Mouse (Mus musculus): ENCODE data around the gene Olfml2b.

The Olfml2b gene

DNA sequence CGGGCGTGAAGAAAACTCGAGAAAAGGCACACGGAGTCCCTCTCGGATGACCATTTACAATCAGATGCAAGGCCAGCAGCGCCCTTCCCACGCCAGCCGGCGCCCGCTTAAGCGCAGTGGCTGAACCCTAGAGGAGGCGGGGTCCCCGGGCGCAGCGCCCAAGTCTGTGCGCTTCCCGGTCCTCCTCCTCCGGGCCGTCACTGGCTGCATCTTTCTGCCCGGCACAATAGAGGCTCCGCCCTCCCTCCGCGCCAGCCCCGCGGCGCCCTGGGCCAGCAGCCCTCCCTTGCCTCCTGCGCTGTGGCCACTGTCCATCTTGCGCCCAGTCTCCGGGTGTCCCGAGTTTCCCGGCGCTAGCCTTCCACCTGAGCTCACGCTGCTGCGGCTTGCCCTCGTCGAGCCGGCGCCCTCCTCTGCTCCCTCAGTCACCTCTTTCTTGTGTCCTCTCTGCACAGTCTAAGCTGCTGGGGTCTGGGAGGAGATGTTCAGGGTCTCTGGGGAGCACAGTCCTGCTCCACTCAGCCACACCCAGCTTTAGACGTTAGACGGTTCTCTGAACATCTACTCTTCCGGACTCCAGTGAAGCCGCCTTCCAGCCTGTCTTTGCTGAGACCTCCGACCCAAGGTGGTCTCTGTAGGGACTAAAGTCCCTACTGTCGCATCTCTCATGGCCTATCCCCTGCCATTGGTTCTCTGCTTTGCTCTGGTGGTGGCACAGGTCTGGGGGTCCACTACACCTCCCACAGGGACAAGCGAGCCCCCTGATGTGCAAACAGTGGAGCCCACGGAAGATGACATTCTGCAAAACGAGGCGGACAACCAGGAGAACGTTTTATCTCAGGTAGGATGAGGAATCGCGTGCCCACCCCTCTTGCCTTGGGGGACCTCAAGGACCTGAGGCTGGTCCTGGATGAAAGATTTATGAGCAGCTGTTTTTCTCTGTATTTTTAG is at the start of gene Olfml2b:
TSS of gene Olfml2b (plus strand) at position 278 of the 951 bp plus-strand sequence.
- peak; percentile 55 for DNase-seq

GRCm38 (mm10) chr1:170594575-170594974 is 49.8 kb upstream of the Olfml2b start:
- no peak for DNase-seq

GRCm38 (mm10) chr1:170605228-170606001 is 38.9 kb upstream of the Olfml2b start:
- DNase-seq: no peak

DNA sequence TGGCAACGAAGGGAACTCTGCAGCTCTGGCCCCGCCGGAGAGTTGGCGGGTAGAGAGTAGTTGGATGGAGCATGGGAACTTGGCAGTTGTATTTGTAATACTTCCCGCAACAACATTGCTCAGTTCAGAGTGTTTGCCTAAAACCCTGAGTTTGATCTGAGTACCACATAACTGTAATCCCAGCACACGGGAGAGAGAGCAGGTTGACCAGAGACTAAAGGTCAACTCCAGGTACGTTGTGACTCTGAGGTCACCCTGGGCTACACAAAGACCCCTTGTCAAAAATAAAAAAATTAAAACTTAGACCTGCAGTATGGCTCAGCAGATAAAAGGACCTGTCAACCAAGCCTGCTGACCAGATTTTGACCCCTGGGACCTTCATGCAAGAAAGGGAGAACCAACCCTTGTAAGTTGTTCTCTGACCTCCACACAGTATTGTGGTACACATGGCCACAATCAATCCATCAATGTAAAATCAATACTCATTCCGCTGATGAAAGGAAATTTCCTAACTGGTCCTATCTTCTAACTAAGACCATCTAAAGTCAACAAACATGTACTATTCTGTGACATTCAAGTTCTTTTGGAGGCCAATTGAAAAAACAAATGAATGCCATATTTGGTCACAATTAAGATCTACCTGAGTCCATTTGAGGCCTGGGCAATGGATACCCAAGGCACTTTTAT is 37.0 kb upstream of the Olfml2b start:
- DNase-seq: no peak

DNA sequence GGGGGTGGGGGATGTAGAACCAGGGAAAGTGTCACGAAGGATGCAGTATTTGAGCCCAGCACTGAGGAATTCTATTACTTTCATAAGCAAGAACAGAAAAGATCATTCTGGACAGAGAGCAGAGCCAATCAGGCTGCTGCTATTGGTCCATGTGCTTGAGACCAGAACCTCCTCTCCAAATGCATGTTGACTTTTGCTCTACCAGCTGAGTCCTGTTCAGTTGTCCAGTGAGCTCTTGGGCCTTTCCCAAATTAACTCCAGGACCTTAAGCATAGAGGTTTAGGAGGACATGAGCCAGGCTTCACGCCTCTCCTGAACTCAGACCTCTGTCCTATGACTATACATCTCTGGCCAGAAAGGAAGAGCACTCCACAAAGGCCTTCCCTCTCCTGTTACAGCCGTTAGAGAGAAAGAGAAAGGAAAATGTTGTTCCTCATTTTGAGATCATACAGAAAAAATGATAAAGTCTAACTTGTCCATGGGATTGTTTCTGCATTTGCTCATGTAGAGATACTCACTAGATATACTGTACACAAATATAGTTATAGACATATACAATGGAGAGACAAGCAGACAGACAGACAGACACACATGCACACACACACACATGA is 35.8 kb upstream of the Olfml2b start:
- DNase-seq: no peak

GRCm38 (mm10) chr1:170609872-170610271 is 34.5 kb upstream of the Olfml2b start:
- DNase-seq: peak; percentile 8

DNA sequence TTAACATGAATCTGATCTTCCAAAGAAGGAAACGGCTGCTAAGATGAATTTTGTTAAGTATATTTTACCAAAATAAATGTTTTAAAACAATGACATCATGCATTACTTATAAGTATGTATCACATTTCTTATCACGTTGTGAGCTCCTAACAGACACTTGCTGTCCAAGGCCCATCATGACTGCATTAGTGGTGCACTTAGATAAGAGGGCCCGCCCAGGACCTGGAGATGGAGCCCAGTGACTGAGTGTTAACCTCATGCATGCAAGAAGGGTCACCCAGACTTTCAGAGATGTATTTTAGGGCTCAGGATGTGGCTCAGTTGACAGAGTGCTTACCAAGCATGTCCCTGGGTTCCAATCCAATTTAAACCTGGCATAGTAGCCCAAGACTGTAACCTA is 34.0 kb upstream of the Olfml2b start:
- DNase-seq: no peak

GRCm38 (mm10) chr1:170610695-170611094 is 33.6 kb upstream of the Olfml2b start:
- no peak for DNase-seq

DNA sequence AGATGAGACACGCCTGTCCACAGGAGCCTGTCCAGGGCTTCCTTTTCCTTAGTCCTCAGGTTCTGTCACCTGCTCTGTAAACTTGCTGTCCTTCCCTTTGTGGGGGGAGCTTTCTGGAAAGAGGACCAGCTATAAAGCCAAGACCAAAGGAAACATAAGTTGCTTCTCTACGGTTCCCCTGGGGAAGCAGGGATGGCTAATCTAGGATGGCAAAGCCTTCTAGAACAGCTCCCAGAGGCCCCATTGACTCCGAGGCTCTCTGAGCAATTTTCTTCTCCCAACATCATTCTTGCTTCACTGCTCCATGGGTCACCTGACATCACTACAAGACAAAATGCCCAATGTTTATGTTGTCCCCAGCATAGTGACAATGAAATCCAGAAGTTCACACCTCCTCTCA is 32.7 kb upstream of the Olfml2b start:
- DNase-seq: no peak

- DNase-seq: peak; percentile 55
Measured at GRCm38 (mm10) chr1:170612968-170613872, 31.1 kb upstream of the Olfml2b start.

GRCm38 (mm10) chr1:170619686-170620374 is 24.5 kb upstream of the Olfml2b start:
- DNase-seq: no peak

DNA sequence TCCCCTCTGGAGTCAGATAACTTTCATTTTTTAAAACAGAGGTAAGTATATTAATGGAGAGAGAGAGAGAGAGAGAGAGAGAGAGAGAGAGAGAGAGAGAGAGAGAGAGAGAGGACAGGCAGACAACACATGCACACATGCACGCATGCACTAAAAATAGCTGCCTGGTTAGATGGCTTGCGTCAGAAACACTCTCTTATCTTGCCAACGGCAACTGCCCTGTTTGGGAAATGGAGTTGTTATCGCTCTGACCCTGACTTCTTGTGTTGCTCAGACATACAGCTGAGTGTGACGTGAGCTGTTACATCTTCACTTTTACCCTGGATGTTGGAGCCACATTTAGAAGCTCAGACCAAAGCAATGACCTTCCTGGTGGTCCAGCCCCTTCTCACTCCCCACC is 21.4 kb upstream of the Olfml2b start:
- DNase-seq: no peak

DNA sequence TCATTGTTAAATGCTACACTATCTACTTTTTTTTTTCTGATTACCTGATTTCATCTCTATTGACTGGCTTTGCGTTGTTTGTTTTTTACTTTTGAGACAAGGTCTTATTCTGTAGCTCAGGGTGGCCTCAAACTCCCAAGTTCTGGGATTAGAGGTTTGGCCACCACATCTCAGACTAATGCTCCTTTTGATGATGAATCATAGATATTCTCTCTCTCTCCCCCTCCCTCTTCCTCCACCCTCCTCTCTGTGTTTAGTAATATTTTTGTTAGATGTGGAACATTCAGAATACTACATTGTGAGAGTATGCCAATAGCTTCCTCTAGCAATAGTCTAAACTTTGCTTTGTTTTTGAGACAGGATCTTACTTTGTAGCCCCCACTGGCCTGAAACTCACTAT is 20.9 kb upstream of the Olfml2b start:
- no peak for DNase-seq

GRCm38 (mm10) chr1:170630489-170630888 is 13.8 kb upstream of the Olfml2b start:
- DNase-seq: no peak

DNA sequence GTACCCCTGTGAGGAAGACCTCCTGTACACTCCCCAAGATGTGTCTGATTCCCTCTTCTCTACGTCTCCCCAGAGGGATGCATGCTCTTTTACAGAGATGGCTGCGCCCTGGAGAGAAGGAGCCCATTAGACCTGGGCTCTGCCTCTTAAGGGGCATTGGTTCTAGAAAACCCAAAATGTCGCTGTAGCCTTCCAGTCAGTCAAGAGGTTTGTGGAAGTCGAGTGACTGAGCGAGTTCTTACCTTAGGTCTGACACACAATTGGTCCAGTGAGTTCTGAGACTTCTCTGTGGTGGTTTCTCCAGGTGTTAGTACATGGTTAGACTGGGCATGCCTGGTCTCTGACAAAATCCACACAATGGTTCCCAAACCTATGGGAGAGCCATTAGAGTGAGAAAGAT is 12.8 kb upstream of the Olfml2b start:
- no peak for DNase-seq

DNA sequence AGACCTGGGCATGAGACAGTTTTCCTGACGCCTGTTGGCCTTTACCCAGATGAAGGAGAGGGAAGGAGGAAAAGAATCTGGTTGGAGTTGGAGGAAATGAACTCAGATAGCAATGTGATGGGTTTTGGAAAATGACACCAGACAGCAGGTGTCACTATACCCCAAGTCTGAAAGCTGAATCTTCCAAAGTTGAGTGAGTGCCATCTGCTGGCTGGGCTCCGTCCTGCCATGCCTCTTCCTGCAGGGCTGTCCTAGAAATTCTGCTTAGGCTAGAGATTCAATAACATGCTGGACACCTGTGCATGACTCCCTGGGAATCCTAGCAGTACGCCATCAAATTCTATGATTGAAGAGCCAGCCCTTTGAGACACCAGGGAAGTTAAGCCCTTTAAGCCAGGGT is 11.9 kb upstream of the Olfml2b start:
- peak; percentile 83 for DNase-seq

DNA sequence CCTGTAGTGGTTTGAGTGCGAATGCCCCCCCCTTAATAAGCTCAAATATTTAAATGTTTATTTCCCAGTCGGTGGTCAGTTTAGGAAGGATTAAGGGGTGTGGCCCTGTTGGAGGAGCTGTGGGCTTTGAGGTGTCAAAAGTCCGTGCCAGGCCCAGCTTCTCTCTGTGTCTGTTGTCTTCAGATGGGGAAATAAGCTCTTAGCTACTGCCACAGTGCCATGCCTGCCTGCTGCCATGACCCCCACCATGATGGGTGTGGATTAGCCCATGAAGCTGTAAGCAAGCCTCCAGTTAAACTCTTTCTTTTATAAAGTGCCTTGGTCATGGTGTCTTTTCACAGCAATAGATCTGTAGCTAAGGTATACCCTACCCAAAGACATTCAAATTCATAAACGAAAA is 11.5 kb upstream of the Olfml2b start:
- DNase-seq: no peak

DNA sequence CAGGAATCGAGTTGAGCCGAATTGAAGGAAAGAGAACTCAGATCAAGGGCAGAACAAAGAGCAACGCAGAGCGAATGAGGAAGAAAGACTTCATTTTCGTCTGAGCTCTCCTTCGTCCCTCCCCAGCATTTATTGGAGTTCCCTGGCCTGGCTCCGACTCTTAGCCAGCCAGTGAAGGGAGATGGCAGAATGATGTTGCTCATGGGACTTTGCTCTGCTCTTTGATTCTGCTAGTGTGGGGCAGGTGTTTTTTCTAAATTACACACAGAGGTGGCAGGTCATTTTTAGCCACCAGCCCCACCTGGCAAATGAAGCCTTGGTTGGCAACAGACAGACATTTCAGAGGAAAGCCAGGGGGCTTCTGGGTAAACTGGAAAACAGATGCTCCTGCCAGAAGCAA is 5.4 kb upstream of the Olfml2b start:
- no peak for DNase-seq

DNA sequence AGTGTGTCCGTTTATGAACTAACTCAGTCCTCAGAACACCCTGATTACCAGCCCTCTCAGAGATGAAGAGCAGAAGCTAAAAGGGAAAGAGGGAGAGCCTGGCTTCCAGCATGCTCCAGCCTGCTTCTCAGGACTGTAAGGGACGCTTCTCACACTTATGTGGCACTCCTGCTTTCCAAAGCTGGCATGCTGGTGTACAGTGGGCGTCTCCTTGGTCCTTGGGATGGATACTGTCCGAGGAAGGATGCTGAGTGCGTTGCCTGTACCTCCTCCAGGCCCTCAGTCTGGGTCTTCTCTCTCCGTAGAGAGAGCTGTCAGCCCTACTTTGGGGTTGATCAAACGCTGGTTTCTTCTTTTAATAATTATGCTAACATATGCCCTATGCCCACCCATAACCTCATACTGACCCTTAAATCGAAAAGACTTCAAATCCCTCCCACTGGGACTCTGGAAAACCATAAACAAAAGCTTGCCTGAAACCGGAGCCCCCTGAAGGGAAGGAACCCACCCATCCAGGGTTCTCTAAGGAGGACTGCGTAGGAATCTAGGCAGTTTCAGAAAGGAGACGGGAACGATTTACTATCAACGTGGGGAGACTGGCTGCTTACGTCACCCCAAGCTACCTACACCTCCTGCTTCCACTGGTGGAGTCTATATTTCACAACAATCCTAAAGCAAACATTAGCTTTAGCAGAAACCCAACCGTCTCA is 1.7 kb downstream of the Olfml2b start:
- no peak for DNase-seq

- no peak for DNase-seq
Measured at GRCm38 (mm10) chr1:170646606-170647287, 2.4 kb downstream of the Olfml2b start.
